Mouse (Mus musculus): ENCODE measurements at regions not wholly inside any gene's neighbourhood (a gene's known extent, or its start where the extent isn't known, plus 50 kb on each side); places are given as distances from the start of the nearest gene placed in this dataset.

- DNase-seq (ENCODE audit: low read depth), result no peak
Measured at GRCm38 (mm10) chr7:114912109-114912508, 168.6 kb downstream of the Insc start.

GRCm38 (mm10) chr7:114922155-114922554 is 178.7 kb downstream of the Insc start:
- peak; percentile 23 for DNase-seq (ENCODE audit: low read depth)

DNA sequence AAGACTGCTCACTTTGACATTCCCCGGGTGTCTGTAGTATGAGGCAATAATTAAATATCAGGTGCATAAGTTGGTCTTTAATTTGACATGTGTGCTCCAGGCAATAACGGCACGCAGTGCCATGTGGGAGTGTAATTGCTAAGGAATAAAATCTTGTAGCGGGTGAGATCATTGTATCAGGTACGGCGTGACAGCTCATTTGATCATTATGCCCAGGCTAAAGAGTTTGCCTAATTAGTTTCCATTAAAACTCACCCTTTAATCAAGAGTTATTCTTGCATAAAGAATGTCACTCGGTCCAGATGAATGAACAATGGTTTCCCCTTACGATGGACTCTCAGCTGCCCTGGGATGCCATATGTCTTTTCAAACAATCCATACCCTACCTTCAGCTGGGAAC is 190.4 kb downstream of the Insc start:
- no peak for DNase-seq (ENCODE audit: low read depth)

- DNase-seq (ENCODE audit: low read depth), result peak; percentile 7
Measured at GRCm38 (mm10) chr7:114950759-114951158, 207.3 kb downstream of the Insc start.

- DNase-seq (ENCODE audit: low read depth), result no peak
Measured at GRCm38 (mm10) chr7:114963206-114963605, 219.7 kb downstream of the Insc start.

DNA sequence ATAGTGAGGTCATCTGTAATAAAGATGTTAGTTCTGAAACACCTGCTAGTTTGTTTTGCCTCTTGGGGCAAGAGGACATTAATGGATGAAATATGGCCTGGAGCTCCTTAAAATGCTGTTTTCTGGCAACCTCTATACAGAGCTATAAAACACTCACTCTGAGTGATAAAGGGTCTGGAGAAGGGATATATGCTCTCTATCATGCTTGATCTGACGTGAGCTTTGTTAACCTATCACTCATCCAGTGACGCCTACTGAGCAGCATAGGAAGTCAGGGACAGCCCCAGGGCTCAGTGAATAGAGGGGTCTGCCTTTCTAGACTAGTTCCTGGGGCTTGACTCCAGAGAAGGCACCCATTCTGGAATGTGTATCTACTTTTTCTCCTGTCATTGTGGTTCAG is 222.4 kb downstream of the Insc start:
- no peak for DNase-seq (ENCODE audit: low read depth)

GRCm38 (mm10) chr7:114986481-114986880 is 243.0 kb downstream of the Insc start:
- DNase-seq (ENCODE audit: low read depth), result no peak

- DNase-seq (ENCODE audit: low read depth), result no peak
Measured at GRCm38 (mm10) chr7:114991255-114991654, 247.8 kb downstream of the Insc start.

DNA sequence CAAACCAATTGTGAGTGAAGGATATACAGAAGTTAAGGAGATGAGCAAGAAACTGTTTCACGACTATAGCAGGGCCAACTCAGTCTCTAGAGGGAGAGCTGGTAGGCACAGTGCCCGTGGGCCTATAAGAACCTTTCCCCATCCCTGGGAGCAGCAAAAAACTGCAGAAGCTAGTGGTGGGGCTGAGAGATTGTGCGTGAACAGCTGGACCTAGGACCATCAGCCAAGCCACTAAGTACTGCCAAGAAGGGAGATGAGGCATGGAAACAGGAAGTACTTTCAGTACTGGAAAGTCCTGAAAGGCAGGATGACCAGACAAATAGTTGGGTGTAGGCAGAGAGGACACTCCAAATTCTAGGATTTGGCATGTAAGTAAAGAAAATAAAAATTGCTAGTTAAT is 248.9 kb downstream of the Insc start:
- no peak for DNase-seq (ENCODE audit: low read depth)

- DNase-seq (ENCODE audit: low read depth), result peak; percentile 24
Measured at GRCm38 (mm10) chr7:115000796-115001524, 257.5 kb downstream of the Insc start.

DNA sequence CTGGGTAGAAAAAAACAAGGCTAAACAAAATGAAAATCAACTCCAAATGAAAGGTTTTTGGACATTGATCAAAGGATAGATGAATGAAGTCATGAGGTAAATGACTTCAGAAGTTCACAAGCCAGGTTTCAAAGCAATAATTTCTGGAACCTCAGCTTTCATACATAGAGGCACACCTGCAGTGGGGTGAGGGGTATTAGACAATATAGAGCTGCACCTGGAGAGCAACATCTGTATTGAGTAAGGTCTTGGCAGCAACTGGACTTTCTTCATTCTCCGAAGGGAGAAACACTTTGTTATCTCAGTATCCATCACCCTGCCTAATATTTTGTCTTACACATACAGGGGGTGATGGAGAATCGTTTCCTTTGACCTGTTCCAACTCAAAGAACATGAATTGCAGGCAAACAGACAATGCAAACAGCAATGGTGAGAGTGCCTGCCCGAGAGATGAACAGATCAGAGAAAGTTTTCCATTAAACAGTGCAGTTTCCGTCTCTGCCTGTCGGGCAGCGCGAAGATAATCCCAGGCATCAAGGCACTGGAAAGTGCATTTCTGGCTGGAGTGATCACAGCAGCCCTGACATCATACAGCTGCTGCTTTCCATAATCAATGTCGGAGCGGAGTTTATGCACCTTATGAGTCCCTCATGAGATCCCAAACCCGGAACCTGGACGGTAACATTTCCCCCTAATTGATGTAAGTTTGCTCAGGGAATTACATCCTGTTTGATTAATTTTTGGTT is 270.9 kb downstream of the Insc start:
- DNase-seq (ENCODE audit: low read depth), result no peak

DNA sequence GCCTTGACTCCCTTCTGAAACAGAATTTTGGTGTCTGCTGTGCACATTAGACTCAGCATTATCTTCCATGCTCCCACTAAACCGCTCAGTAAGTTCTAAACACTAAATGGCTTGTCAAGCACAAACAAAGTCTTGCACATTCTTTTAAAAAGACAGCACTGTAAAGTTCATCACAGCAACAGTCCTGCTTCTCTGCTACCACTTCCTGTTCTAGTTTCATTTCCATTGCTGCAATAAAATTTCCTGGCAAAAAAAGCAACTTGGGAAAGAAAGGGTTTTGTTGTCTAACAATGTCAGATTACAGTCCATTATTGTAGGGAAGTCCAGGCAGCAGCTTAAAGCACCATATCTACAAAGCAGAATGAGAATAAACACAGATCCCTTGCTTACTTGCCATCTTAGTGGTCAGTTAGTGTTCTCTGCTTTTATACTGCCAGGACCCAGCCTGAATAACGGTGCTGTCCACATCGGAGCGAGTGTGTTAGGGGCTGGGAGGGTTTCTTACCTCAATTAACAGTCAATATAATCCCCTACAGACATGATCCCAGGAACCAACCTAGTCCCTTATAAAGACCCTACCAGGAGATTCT is 276.0 kb downstream of the Insc start:
- no peak for DNase-seq (ENCODE audit: low read depth)

- no peak for DNase-seq (ENCODE audit: low read depth)
Measured at GRCm38 (mm10) chr7:115020023-115020422, 276.5 kb downstream of the Insc start.

GRCm38 (mm10) chr7:115025803-115026202 is 282.3 kb downstream of the Insc start:
- no peak for DNase-seq (ENCODE audit: low read depth)

- no peak for DNase-seq (ENCODE audit: low read depth)
Measured at GRCm38 (mm10) chr7:115027685-115028084, 284.2 kb downstream of the Insc start.

DNA sequence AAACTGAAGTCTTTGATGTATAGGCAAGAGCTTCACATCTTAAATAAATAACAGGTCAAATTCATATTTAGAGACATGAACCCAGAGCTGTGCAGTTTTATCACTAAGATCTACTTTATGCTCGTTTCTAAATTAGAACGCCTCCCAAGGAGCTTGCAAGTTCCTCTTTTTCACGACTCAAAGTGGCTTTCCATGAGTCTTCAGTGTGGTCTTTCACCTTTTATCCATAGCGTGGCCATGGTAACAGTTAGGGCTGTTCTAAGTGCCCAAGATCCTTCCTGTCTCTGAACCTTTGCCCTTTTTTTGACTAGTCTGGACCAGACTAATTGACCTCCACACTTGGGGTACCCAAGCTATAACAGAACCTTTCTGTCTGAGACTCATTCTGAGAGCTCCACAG is 290.5 kb downstream of the Insc start:
- peak; percentile 9 for DNase-seq (ENCODE audit: low read depth)

DNA sequence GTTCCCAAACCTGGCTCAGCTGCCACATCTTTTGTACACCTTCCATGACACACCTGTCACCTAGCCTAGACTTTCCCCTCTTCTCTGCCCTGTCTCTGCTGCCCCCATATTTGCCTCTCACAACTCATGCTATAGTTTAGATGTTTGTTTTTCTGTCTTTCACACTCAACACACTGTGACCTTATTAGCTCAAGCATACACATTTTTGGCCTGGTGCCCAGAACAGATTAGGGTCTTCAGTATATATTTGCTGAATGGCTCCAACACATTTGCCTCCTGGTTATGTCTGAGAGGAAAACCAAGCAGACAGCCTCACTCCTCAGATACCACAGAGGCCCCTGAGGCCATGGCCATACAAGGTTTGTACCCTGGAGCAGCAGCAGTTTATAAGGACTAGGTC is 312.0 kb downstream of the Insc start:
- no peak for DNase-seq (ENCODE audit: low read depth)

DNA sequence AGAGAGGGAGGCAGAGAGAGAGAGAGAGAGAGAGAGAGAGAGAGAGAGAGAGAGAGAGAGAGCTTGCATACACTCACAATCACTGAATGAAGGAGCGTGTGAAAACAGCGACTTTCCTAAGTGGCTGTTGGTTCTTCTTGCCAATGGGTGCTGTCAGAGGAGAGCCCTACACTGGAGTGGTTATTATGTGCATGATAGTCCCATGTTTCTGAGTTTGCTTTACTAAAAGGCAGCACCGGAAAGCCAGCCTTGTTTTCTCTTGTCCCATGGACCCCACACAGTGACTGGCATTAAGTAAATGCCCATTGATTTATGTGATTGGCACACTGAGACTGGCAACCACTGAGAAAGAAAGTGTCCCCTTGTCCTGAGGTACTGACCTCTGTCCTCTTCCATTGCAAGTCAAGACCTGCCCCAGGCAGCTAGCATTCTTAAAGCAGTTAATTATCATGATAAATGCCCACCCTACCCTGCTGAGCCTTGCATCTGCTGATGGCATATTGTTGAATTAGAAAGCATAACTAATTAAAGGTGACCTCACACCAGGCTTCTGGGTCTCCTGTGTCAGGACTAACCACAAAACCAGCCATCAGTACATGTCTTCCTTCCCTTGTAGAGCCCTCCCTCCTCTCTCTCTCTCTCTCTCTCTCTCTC is 313.6 kb downstream of the Insc start:
- DNase-seq (ENCODE audit: low read depth), result no peak

DNA sequence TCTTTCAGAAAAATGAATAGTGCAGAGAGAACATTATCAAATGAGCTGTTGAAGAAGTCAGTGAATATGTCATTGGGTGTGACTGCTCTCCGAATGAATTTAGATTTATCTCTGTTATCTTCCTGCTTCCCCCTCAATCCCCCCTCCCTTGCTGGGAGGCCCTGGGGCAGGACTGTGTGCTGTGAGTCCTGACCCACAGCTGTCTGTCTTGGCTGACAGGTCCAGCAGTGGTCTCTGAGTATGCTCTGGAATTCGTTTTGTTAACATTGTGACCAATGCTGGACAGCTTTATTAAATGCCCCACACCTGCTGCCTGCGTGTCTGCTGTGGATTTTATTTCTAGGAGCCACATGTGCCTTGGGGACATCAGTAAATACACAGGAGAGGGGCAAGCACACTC is 314.2 kb downstream of the Insc start:
- no peak for DNase-seq (ENCODE audit: low read depth)

GRCm38 (mm10) chr7:115060171-115060570 is 316.7 kb downstream of the Insc start:
- no peak for DNase-seq (ENCODE audit: low read depth)

DNA sequence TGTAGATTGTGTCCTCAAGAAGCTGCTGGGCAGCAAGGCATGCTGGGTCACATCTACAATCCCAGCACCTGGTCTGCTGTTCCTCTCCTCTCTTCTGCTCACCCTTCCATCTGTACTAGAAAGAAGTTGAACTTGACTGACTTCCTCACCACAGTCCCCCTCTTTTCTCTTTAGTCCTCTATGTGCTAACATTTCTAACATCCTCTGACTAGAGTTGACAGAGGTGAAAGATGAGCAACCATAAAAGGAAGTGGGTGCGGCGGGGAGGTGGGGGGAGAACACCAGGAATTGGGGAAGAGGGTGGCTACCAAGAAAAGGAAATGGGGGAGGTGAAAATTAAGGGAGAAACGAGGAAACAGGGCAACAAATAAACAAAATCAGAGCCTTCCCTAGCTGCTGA is 319.3 kb downstream of the Insc start:
- no peak for DNase-seq (ENCODE audit: low read depth)

DNA sequence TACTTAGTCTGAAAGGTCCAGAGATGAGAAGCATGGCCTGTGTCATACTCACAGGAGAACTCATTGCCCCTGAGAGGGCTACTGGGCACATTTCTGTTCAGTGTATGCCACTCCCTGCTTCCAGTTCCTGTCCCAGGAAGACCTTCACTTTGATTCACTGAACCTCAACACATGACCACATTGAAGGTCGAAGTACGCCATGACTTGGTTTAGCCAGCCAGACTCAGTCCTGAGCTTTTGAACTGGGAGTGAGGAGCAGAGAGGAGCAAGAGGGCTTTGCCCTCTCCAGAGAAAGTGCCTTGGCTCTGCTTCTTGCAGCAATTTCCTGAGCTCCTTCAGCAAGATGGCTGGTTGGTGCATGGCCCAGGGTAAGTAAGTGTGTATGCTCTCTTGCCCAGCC is 324.1 kb downstream of the Insc start:
- DNase-seq (ENCODE audit: low read depth), result no peak

DNA sequence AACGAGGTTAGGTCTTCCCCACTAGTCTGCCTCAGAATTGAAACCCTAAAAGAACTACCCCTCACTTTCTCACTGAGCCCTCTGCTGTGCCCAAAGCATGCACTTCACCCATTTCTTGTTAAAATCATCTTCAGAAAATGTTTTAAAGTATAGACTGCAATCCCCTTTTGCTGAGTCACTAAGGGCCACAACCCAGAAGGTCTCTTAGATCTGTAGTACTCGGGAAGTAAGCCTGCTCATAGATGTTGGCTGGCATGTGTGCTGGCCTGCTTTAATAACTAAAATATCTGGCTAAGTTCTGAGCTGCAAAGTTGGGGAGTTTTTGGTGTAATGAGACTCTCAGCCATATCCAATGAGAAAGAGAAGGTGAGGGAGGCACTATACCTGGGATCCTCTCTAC is 329.9 kb downstream of the Insc start:
- DNase-seq (ENCODE audit: low read depth), result no peak

All from c-Kit-positive CD71-negative TER-119-negative erythroid progenitor cells, embryonic 14.5 days (primary cell).